ENCODE assay signal across 14 mouse cellular contexts in genomic region chr10:40180011-40180410, GRCm38 (mm10).
"Had no signal": no experiment of that assay in that cellular context is flagged by ENCODE, and none has a peak within 500 bp of the region (broad histone marks: within the 10 kb centered on the region; RNA-seq: fewer than 3 reads in every experiment).

No protein-coding gene starts in this region.

- H3K4me1 ChIP-seq: limb, embryonic 13.5 days; midbrain, embryonic 10.5 days; neural tube, embryonic 12.5 days had no signal

- DNase-seq: kidney, adult 11 months; kidney, adult 9 months; kidney, postnatal 36 days; layer of hippocampus, adult 9-11 months; left cerebral cortex, postnatal 4 days; midbrain, embryonic 14.5 days; right cerebral cortex, postnatal 25 days; thymus, postnatal 36 days had no signal

- H3K9ac ChIP-seq: limb, embryonic 13.5 days; liver, embryonic 15.5 days; lung, embryonic 15.5 days; neural tube, embryonic 12.5 days had no signal

- H3K4me3 ChIP-seq: limb, embryonic 13.5 days; liver, embryonic 15.5 days; lung, embryonic 15.5 days; midbrain, embryonic 10.5 days; neural tube, embryonic 12.5 days had no signal

- H3K9me3 ChIP-seq: limb, embryonic 13.5 days; liver, embryonic 15.5 days; lung, embryonic 15.5 days; midbrain, embryonic 10.5 days; neural tube, embryonic 12.5 days had no signal

- H3K27ac ChIP-seq: kidney, postnatal 0 days; limb, embryonic 13.5 days; liver, embryonic 15.5 days; lung, embryonic 15.5 days; midbrain, embryonic 10.5 days; neural tube, embryonic 12.5 days had no signal

- H3K27me3 ChIP-seq: limb, embryonic 13.5 days; lung, embryonic 15.5 days; neural tube, embryonic 12.5 days had no signal

- H3K36me3 ChIP-seq: limb, embryonic 13.5 days; liver, embryonic 15.5 days; lung, embryonic 15.5 days; midbrain, embryonic 10.5 days; neural tube, embryonic 12.5 days had no signal
